Mouse (Mus musculus) kidney, embryonic 16.5 days (tissue): ENCODE data around the gene Cntln. TPM values are rescaled to one million over a fixed set of nuclear protein-coding genes. Genes with fewer than 3 reads are reported as not detected.

ENCODE experiments used
- ATAC-seq: fragments of 200-750 bp; cut with Nextera tagmentation; 2 replicates; pipeline ENCODE4 v1.8.0; 2017; ENCODE audit warnings: moderate TSS enrichment; ENCODE audit not compliant: low FRiP score, low TSS enrichment
- H3K27ac ChIP-seq: fragments of 300-500 bp; sonication (generic); 2 replicates; pipeline ENCODE4 v1.5.1; 2014; ENCODE audit warnings: low read length
- H3K27me3 ChIP-seq: fragments of 300-500 bp; sonication (generic); 2 replicates; pipeline ENCODE4 v1.6.1; 2014; ENCODE audit warnings: low read length, control low read depth, mixed read lengths; ENCODE audit not compliant: insufficient read depth
- H3K36me3 ChIP-seq: fragments of 300-500 bp; sonication (generic); 2 replicates; pipeline ENCODE4 v1.6.1; 2014; ENCODE audit warnings: low read length, control low read depth, mixed read lengths; ENCODE audit not compliant: insufficient read depth
- H3K4me1 ChIP-seq: fragments of 300-500 bp; sonication (generic); 2 replicates; pipeline ENCODE4 v1.6.1; 2014; ENCODE audit warnings: low read length, control low read depth, mixed read lengths; ENCODE audit not compliant: insufficient read depth
- H3K4me2 ChIP-seq: fragments of 300-500 bp; sonication (generic); replicated peaks from 2 replicates; pipeline ENCODE4 v1.6.1; 2014; ENCODE audit warnings: low read depth, low read length
- H3K4me3 ChIP-seq: fragments of 300-500 bp; sonication (generic); 2 replicates; pipeline ENCODE4 v1.5.1; 2014; ENCODE audit warnings: mild to moderate bottlenecking, low read length
- H3K9ac ChIP-seq: fragments of 300-500 bp; sonication (generic); replicated peaks from 2 replicates; pipeline ENCODE4 v1.6.1; 2014; ENCODE audit warnings: low read length
- H3K9me3 ChIP-seq: fragments of 300-500 bp; sonication (generic); 2 replicates; pipeline ENCODE4 v1.6.1; 2016; ENCODE audit warnings: low read length, control low read depth
- WGBS: fragments of 180-500 bp; shearing (Covaris S2); extraction: QIAGEN DNeasy Blood & Tissue Kit; methylation state at CpG from one replicate; pipeline ENCODE4 v1.1.7; 2014; 5-methylcytosine and 5-hydroxymethylcytosine counted together
- polyA plus RNA-seq: library from polyadenylated mRNA; unstranded; fragments of >200 nt; fragmentation: Nextera tagmentation; extraction: Ambion mirVana; gene quantifications from 2 replicates; pipeline ENCODE4 v1.2.1, GENCODE M21; 2015

Gene Cntln
- polyA plus RNA-seq, 1 experiment from 2014 or later = 9.1 TPM

DNA sequence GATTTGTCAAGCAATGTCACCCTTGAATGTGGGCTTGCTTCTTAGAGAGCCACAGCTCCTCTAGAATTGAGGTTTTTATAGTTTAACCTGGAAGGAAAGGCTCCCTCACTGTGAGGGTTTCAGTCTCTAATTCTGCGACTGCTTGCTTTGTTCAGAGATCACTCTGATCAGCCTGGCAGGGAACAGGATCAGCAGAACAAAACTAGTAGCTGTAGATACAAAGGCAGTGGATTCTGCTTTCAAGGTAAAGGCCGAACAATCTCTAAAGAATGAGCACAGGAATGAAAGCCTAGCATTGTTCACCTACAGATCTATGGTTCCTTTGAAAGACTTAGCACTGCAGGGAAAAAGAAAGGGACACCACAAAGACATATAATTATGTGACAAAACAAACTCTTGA, 161.6 kb downstream of the Cntln start:
- Histone ChIP-seq H3K9ac (no peak overlapping the region), H3K36me3 (no peaks in the 10 kb centered on the region), H3K4me2 (no peak overlapping the region), H3K9me3 (no peaks in the 10 kb centered on the region), H3K4me3 (no peak overlapping the region), H3K4me1 (no peaks in the 10 kb centered on the region), H3K27ac (no peak overlapping the region), H3K27me3 (no peaks in the 10 kb centered on the region)
- WGBS = 72% methylated on average over 2 of the region's 2 CpGs
- no peak for ATAC-seq

DNA sequence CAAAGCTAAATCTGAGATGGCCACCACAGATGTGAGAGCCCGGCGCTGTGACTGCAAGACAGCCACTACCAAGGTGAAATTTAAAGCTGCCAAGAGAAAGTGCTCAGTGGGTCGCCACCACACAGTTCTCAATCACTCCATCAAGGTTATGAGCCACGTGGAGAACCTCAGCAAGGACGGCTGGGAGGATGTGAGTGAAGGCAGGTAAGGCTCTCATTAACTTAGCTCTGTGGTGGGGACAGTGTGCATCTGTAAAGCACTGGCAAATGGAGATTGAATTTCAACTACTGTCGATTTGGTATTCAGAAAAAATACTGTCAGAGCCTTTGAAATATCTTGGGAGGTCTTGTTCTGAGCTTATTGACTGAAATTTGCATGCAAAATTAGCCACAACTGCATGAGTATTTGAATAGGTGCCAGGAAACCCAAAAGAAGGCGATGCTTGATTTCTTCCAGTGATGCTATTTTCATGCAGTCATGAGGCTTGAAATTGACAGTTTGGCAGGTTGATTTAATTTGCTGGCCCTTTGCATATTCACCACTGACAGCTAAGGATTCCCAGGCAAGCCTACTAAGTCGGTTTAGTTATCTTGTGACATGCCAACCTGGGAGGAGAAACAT, 165.9 kb downstream of the Cntln start:
- H3K4me2 ChIP-seq = no peak overlapping the region
- no peak overlapping the region for H3K9ac ChIP-seq
- no peak overlapping the region for H3K27ac ChIP-seq
- no peak for ATAC-seq
- no peak overlapping the region for H3K4me3 ChIP-seq
- no peaks in the 10 kb centered on the region for H3K9me3 ChIP-seq
- no peaks in the 10 kb centered on the region for H3K4me1 ChIP-seq
- 67% methylated on average over 8 of the region's 8 CpGs for WGBS
- no peaks in the 10 kb centered on the region for H3K36me3 ChIP-seq
- H3K27me3 ChIP-seq = no peaks in the 10 kb centered on the region

DNA sequence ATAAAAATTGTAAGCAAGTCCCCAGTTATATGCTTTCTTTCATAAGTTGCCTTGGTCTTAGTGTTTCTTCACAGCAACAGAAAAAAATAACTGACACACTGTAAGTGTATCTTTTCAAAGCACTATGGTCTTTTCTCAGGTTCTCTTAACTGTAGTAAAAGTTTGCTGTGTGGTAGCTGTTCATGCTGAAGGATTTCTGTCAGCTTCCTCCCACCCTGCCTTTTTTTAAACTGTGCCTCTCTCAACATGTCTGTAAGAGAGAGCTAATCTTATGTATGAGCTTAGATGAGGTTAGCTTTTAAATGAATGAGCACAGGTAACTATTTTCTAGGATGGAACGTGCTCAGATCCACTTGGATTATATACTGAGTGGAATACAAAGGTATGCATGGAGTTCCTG, 170.5 kb downstream of the Cntln start:
- H3K9ac ChIP-seq = no peak overlapping the region
- no peaks in the 10 kb centered on the region for H3K9me3 ChIP-seq
- H3K36me3 ChIP-seq = no peaks in the 10 kb centered on the region
- no peak overlapping the region for H3K27ac ChIP-seq
- no peaks in the 10 kb centered on the region for H3K27me3 ChIP-seq
- 97% methylated on average over 1 of the region's 1 CpGs for WGBS
- no peaks in the 10 kb centered on the region for H3K4me1 ChIP-seq
- H3K4me3 ChIP-seq = no peak overlapping the region
- ATAC-seq = no peak
- no peak overlapping the region for H3K4me2 ChIP-seq

DNA sequence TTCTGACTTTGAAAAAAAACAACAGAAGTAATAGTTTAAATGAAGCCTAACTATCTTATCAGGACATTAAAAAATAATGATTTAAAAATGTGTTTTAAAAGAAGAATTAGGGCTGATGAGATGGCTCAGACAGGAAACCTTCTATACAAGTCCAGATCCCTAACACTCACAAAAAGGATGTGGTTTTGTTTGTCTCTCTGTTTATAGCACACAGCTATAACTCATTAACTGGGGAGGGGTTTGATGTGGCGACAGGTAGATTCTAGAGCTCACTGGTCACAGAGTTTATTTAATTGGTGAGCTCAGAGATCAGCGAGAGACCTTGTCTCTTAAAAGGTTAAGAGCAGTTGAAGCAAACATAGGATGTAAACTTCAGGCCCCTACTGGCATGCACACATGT, 175.5 kb downstream of the Cntln start:
- no peak for ATAC-seq

DNA sequence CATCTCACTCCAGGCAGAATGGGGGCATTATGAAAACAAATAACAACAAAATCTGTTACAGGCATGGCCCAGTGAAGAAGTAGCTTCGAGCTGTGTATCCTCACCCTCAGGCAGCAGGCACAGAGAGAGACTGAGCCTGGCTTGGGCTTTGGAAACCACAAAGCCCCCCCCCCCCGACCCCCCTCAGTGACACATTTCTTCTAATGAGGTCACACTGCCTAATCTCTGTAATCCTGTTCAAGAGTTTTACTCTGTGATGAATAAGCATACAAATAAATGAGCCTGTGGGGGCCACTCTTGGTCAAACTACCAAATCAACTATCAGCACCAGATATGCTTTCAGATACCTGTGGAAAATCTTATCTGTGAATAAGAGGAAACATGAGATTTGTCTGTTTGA, 177.6 kb downstream of the Cntln start:
- no peak overlapping the region for H3K27ac ChIP-seq
- no peak overlapping the region for H3K9ac ChIP-seq
- H3K4me2 ChIP-seq = no peak overlapping the region
- H3K4me3 ChIP-seq = no peak overlapping the region
- 60% methylated on average over 2 of the region's 2 CpGs for WGBS
- no peaks in the 10 kb centered on the region for H3K27me3 ChIP-seq
- no peaks in the 10 kb centered on the region for H3K9me3 ChIP-seq
- H3K36me3 ChIP-seq = no peaks in the 10 kb centered on the region
- ATAC-seq = no peak
- H3K4me1 ChIP-seq = no peaks in the 10 kb centered on the region

More for the DNA sequence above, 175.5 kb downstream of the Cntln start:
- WGBS = 85% methylated on average over 2 of the region's 2 CpGs
- Histone ChIP-seq H3K4me2 (no peak overlapping the region), H3K4me3 (no peak overlapping the region), H3K27ac (no peak overlapping the region), H3K4me1 (no peaks in the 10 kb centered on the region), H3K9ac (no peak overlapping the region), H3K27me3 (no peaks in the 10 kb centered on the region), H3K9me3 (no peaks in the 10 kb centered on the region), H3K36me3 (no peaks in the 10 kb centered on the region)

DNA sequence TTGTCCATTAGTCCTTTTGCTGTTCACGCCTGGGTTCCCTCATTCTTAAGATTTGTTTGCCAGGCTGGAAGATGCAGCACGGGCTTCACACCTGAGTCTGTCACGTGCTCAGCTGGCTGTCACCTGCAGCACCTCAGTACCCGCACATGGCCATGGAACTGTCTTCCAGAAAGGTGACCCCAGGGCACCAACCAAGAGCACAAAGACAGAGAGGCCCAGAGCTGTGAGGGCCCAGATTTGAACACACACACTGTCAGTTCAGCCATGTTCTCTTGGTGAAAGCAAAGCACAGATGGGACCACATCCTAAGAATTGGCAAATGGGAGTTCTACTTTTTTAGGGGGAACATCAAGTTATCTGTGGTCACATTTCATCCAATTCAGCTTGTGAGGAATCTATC, 211.9 kb downstream of the Cntln start:
- H3K4me1 ChIP-seq = no peaks in the 10 kb centered on the region
- H3K9me3 ChIP-seq = no peaks in the 10 kb centered on the region
- H3K27me3 ChIP-seq = no peaks in the 10 kb centered on the region
- ATAC-seq = no peak
- WGBS = 79% methylated on average over 4 of the region's 4 CpGs
- no peak overlapping the region for H3K27ac ChIP-seq
- no peaks in the 10 kb centered on the region for H3K36me3 ChIP-seq
- no peak overlapping the region for H3K4me2 ChIP-seq
- H3K9ac ChIP-seq = no peak overlapping the region
- H3K4me3 ChIP-seq = no peak overlapping the region

DNA sequence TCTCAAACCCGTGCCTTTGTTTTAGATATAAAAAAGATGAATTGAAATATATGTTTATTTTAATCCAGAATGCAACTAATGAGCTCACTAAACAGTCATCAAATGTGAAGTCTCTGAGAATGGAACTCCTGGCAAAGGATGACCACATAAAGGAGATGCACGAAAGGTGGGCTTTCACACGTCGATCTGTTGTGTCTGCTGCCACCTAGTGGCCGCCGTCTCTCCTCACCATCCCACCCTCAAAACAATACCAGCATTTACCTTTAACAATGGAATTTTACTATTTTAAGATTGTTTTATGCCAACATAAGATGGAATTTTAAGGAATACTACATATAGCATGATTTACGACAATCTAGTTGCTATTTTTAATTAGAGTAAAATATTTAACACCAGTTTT, 212.6 kb downstream of the Cntln start:
- H3K9me3 ChIP-seq = no peaks in the 10 kb centered on the region
- no peak overlapping the region for H3K4me2 ChIP-seq
- H3K36me3 ChIP-seq = peaks cover 4% of the 10 kb centered on the region
- no peak overlapping the region for H3K27ac ChIP-seq
- ATAC-seq = no peak
- H3K27me3 ChIP-seq = no peaks in the 10 kb centered on the region
- H3K4me1 ChIP-seq = no peaks in the 10 kb centered on the region
- no peak overlapping the region for H3K4me3 ChIP-seq
- WGBS = 14% methylated on average over 7 of the region's 7 CpGs
- H3K9ac ChIP-seq = no peak overlapping the region

DNA sequence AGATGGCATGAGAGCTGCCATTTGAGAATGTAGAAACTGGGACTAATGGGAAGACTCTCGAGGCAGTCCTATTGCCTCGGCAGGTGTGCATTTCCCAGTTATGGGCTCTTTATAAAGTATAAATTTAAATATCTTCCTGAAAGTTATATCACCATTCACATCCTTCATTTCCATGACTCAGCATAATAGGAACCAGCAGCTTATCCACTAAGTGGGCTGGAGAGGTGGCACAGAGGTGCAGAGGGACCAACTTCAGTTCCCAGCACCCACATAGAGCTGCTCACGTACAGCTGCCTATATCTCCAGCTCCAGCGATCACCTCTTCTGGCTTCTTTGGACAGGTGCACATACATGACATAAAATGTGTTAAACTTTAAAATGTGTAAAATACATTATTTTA, 218.1 kb downstream of the Cntln start:
- H3K27me3 ChIP-seq = no peaks in the 10 kb centered on the region
- WGBS = 95% methylated on average over 4 of the region's 4 CpGs
- no peak overlapping the region for H3K4me2 ChIP-seq
- H3K9me3 ChIP-seq = no peaks in the 10 kb centered on the region
- no peak for ATAC-seq
- H3K27ac ChIP-seq = no peak overlapping the region
- H3K9ac ChIP-seq = no peak overlapping the region
- peaks cover 4% of the 10 kb centered on the region for H3K36me3 ChIP-seq
- H3K4me3 ChIP-seq = no peak overlapping the region
- no peaks in the 10 kb centered on the region for H3K4me1 ChIP-seq

DNA sequence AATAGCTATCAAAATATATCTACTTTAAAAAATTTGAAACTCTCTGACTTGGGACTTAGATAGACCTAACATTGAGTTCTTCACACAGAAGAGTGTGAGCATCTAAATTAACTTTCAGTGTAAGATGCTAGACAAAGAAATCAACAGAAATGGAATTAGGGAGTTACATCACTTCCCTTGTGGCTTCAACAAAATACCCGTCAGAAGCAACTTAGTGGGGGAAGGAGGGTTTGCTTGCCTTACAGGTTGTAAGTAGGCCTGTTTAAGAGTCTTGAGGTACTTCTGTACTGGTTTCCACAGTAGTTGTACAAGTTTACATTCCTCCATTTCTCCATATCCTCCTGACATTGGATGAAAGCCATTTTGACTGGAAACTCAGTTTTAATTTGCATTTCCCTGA, 222.3 kb downstream of the Cntln start:
- no peaks in the 10 kb centered on the region for H3K27me3 ChIP-seq
- WGBS = 92% methylated on average over 1 of the region's 1 CpGs
- no peak overlapping the region for H3K9ac ChIP-seq
- H3K4me2 ChIP-seq = no peak overlapping the region
- H3K4me3 ChIP-seq = no peak overlapping the region
- no peak overlapping the region for H3K27ac ChIP-seq
- H3K4me1 ChIP-seq = no peaks in the 10 kb centered on the region
- peaks cover 3% of the 10 kb centered on the region for H3K36me3 ChIP-seq
- no peak for ATAC-seq
- no peaks in the 10 kb centered on the region for H3K9me3 ChIP-seq

DNA sequence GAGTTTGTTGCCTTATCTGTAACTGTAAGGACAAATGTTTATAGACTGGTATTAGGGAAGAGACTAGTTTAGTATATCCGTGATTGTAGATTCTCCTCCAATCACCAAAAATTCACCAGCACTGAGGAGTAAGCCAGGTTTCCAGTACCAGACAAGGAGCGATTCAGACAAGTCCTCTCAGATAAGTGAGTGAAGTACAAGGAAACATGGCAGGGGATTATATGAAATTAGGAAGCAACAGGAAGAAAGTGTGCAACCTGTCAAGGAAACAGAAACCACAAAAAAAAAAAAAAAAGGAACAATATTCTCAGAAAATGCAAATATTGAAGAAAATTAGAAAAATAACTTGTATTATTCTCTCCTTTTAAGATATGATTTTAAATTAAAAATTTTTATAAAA, 222.9 kb downstream of the Cntln start:
- Histone ChIP-seq H3K9me3 (no peaks in the 10 kb centered on the region), H3K27me3 (no peaks in the 10 kb centered on the region), H3K4me2 (no peak overlapping the region), H3K36me3 (no peaks in the 10 kb centered on the region), H3K4me1 (no peaks in the 10 kb centered on the region), H3K4me3 (no peak overlapping the region), H3K9ac (no peak overlapping the region), H3K27ac (no peak overlapping the region)
- ATAC-seq = no peak
- 88% methylated on average over 2 of the region's 2 CpGs for WGBS
